In the genomic region with DNA sequence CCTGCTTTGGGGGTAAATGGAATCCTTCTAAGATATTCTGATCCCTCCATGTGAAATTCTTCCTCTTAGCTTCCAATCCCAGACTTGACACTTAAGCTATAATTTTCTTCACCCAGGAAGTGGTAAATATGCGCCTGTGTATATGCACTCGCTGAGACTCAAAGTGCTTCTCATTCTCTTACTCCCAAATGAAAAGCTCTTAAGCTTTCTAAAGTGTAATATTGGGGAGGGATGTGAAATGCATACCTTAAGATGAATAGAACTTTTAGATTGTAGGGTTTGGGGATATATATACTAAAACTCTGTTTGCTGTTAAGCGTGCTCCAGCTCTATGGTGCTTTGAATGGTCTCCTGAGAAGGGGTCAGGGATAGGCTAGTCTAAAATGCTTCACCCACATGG, we compare ENCODE assay signal across 18 mouse cellular contexts. TPM values are rescaled to one million over a fixed set of nuclear protein-coding genes. Genes with fewer than 3 reads are reported as not detected.
"Had no signal": no experiment of that assay in that cellular context is flagged by ENCODE, and none has a peak within 500 bp of the region (broad histone marks: within the 10 kb centered on the region; RNA-seq: fewer than 3 reads in every experiment).

No protein-coding gene starts in this region.

- ATAC-seq: liver, postnatal 0 days had no signal

- H3K4me2 ChIP-seq: limb, embryonic 12.5 days; liver, embryonic 13.5 days; lung, embryonic 15.5 days; neural tube, embryonic 13.5 days had no signal

- H3K36me3 ChIP-seq: limb, embryonic 12.5 days; liver, embryonic 13.5 days; lung, embryonic 15.5 days; neural tube, embryonic 13.5 days had no signal

- H3K4me1 ChIP-seq: limb, embryonic 12.5 days; liver, embryonic 13.5 days; lung, embryonic 15.5 days; neural tube, embryonic 13.5 days had no signal

- H3K9me3 ChIP-seq: limb, embryonic 12.5 days; liver, embryonic 13.5 days; lung, embryonic 15.5 days; neural tube, embryonic 13.5 days had no signal

- H3K27ac ChIP-seq: kidney, postnatal 0 days; limb, embryonic 12.5 days; liver, embryonic 13.5 days; lung, embryonic 15.5 days; neural tube, embryonic 13.5 days had no signal

- DNase-seq: kidney, adult 11 months; kidney, adult 9 months; kidney, postnatal 36 days; layer of hippocampus, adult 9-11 months; liver; liver, embryonic 13.5 days; liver, postnatal 0 days; lung, postnatal 14 days; right cerebral cortex, postnatal 14 days; thymus, postnatal 14 days had no signal

- H3K9ac ChIP-seq: limb, embryonic 12.5 days; liver, embryonic 13.5 days; liver, postnatal 0 days; lung, embryonic 15.5 days; neural tube, embryonic 13.5 days had no signal

- H3K4me3 ChIP-seq: limb, embryonic 12.5 days; liver, embryonic 13.5 days; lung, embryonic 15.5 days; neural tube, embryonic 13.5 days had no signal

RNA-seq across cellular contexts. Expression of gene Tfap2d, which starts 5.0 kb away (rescaled TPM):
- total RNA-seq: layer of hippocampus, adult 18-20 months; megakaryocyte-erythroid progenitor cell, adult 5-6 weeks had no signal
- polyA plus RNA-seq: kidney, postnatal 0 days; limb, embryonic 12.5 days; liver, postnatal 0 days; lung, embryonic 15.5 days; neural tube, embryonic 13.5 days; spleen, adult 2 months; stomach, embryonic 16.5 days had no signal
